Mouse (Mus musculus) thymus, postnatal 25 days (tissue): Measurements from ENCODE around the gene Actl11.

Experiments used
- DNase-seq: peaks from one replicate; pipeline ENCODE4 v3.0.0; 2022

The Actl11 gene

GRCm38 (mm10) chr9:107928169-107928568 is at the start of gene Actl11:
Actl11 (plus strand) TSS chr9:107928469.
- no peak for DNase-seq

GRCm38 (mm10) chr9:107880411-107880810 is 47.9 kb upstream of the Actl11 start:
- no peak for DNase-seq

- DNase-seq, result peak; percentile 90
These were observed 40.4 kb upstream of the Actl11 start, which contains the start of gene Mon1a for GRCm38 (mm10) chr9:107887804-107888266. Mon1a (plus strand) TSS chr9:107888151.

- peak; percentile 51 for DNase-seq
These were observed 39.9 kb upstream of the Actl11 start for GRCm38 (mm10) chr9:107888267-107888850.

GRCm38 (mm10) chr9:107890260-107890659 is 38.0 kb upstream of the Actl11 start:
- DNase-seq, result no peak

- DNase-seq, result peak; percentile 40
These were observed 37.2 kb upstream of the Actl11 start for GRCm38 (mm10) chr9:107891023-107891422.

- no peak for DNase-seq
These were observed 29.7 kb upstream of the Actl11 start for GRCm38 (mm10) chr9:107898563-107898962.

GRCm38 (mm10) chr9:107899855-107900254 is 28.4 kb upstream of the Actl11 start:
- no peak for DNase-seq

- peak; percentile 55 for DNase-seq
These were observed 27.2 kb upstream of the Actl11 start for GRCm38 (mm10) chr9:107900840-107901626.

GRCm38 (mm10) chr9:107901627-107901914 is 26.7 kb upstream of the Actl11 start:
- DNase-seq, result no peak

GRCm38 (mm10) chr9:107904726-107905125 is 23.5 kb upstream of the Actl11 start:
- peak; percentile 88 for DNase-seq

GRCm38 (mm10) chr9:107906252-107906966 is 21.9 kb upstream of the Actl11 start, which contains the start of gene Mst1r:
Mst1r (plus strand) TSS chr9:107906873.
- peak; percentile 79 for DNase-seq

- no peak for DNase-seq
These were observed 21.1 kb upstream of the Actl11 start for GRCm38 (mm10) chr9:107906967-107907800.

- no peak for DNase-seq
These were observed 20.5 kb upstream of the Actl11 start for GRCm38 (mm10) chr9:107907801-107908120.

- DNase-seq, result no peak
These were observed 19.7 kb upstream of the Actl11 start for GRCm38 (mm10) chr9:107908410-107909158.

GRCm38 (mm10) chr9:107910025-107910769 is 18.1 kb upstream of the Actl11 start:
- DNase-seq, result no peak

- no peak for DNase-seq
These were observed 13.4 kb upstream of the Actl11 start for GRCm38 (mm10) chr9:107914764-107915420.

- DNase-seq, result no peak
These were observed 10.2 kb upstream of the Actl11 start for GRCm38 (mm10) chr9:107917895-107918608.

GRCm38 (mm10) chr9:107918884-107919283 is 9.4 kb upstream of the Actl11 start:
- DNase-seq, result no peak

GRCm38 (mm10) chr9:107919441-107919840 is 8.8 kb upstream of the Actl11 start:
- DNase-seq, result no peak
